Mouse (Mus musculus): ENCODE data around the gene Tnk2. TPM values are rescaled to one million over a fixed set of nuclear protein-coding genes. Genes with fewer than 3 reads are reported as not detected.

Gene Tnk2
- polyA plus RNA-seq, 1 experiment from 2014 or later, result 9.2 TPM

- Histone ChIP-seq H3K27ac (replicated peaks; ENCODE audit: low read depth, low read length) (no peak overlapping the region), H3K4me3 (ENCODE audit: low read depth, low read length) (no peak overlapping the region), H3K9me3 (ENCODE audit: control insufficient read depth, low read length) (no peaks in the 10 kb centered on the region), H3K4me1 (ENCODE audit: control insufficient read depth, insufficient read depth, low read length) (peaks cover 12% of the 10 kb centered on the region), H3K36me3 (ENCODE audit: control insufficient read depth, insufficient read depth, low read length) (no peaks in the 10 kb centered on the region), H3K27me3 (ENCODE audit: control insufficient read depth, insufficient read depth, low read length) (no peaks in the 10 kb centered on the region), H3K4me2 (ENCODE audit: low read depth, severe bottlenecking) (no peak overlapping the region), H3K9ac (ENCODE audit: low read length) (no peak overlapping the region)
- ATAC-seq (ENCODE audit: insufficient number of reproducible peaks, low FRiP score, low TSS enrichment, low read depth) (no peak), DNase-seq (ENCODE audit: low spot score) (no peak)
Measured at GRCm38 (mm10) chr16:32647712-32648111, 4.0 kb downstream of the Tnk2 start.

- ATAC-seq (ENCODE audit: insufficient number of reproducible peaks, low FRiP score, low TSS enrichment, low read depth) (no peak), DNase-seq (ENCODE audit: low spot score) (no peak)
- no peak overlapping the region for H3K9ac ChIP-seq (ENCODE audit: low read length)
- no peaks in the 10 kb centered on the region for H3K9me3 ChIP-seq (ENCODE audit: control insufficient read depth, low read length)
- no peak overlapping the region for H3K27ac ChIP-seq (replicated peaks; ENCODE audit: low read depth, low read length)
- H3K4me3 ChIP-seq (ENCODE audit: low read depth, low read length), result no peak overlapping the region
- H3K4me2 ChIP-seq (ENCODE audit: low read depth, severe bottlenecking), result no peak overlapping the region
- no peaks in the 10 kb centered on the region for H3K36me3 ChIP-seq (ENCODE audit: control insufficient read depth, insufficient read depth, low read length)
- no peaks in the 10 kb centered on the region for H3K27me3 ChIP-seq (ENCODE audit: control insufficient read depth, insufficient read depth, low read length)
- H3K4me1 ChIP-seq (ENCODE audit: control insufficient read depth, insufficient read depth, low read length), result peaks cover 9% of the 10 kb centered on the region
Measured at GRCm38 (mm10) chr16:32650461-32650860, 6.8 kb downstream of the Tnk2 start.

DNA sequence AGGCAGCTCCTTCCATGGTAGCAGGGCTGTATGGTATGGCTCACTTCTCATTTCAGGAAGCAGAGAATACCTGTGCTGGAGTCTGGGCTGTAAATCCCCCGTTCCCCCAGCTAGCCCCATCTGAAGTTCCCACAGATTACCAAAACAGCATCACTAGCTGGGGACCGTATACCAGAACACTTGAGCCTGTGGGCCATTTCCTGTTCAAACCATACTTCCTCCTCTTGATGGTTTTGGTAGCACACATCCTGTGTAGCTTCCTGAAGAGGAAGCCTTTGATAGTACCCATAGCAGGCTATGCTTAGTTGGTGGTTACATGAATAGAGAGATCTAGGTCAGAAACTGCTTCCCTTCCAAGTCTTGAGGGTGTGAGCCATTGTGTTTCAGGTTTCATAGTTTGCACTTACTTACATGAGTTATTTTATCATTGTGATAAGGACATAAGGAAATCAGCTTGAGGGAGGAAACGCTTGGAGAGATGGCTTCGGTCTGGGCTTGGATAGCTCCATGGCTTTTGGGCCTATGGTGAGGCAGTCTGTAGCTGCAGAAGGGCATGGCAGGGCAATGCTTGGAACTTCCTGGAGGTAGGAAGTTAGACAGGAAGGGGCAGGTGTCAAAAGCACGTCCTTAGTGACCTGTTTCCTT is 7.4 kb downstream of the Tnk2 start:
- Histone ChIP-seq H3K36me3 (ENCODE audit: control insufficient read depth, insufficient read depth, low read length) (no peaks in the 10 kb centered on the region), H3K9me3 (ENCODE audit: control insufficient read depth, low read length) (no peaks in the 10 kb centered on the region)
- 84% methylated on average over 5 of the region's 5 CpGs for WGBS

DNA sequence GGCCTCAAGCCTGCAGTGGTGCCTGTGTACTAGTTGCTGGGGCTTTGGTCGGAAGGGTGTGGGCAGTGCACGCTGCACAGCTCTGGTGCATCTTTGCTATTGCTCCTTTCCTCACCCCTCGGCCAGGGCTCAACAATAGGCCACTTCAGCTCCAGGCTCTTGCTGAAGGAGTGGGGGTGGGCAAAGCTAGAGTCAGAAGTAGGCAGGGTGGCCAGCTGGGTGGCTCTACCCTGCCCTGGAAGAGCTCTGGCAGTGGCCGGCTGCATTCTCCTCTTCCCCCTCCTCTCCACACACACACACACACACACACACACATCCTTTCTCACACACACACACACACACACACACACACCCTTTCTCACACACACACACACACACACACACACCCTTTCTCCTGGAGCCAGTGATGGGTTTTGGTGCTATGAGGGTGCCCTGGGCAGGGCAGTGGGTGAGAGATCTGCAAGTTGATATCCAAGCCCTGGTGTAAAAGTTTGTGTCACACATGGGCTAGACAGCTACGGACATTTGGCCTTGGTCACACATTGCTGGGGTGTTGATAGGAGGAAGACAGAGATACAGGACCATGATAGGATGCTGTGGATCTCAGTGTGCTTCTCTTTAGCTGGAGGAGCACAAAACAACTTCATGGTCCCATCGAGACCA is 10.5 kb downstream of the Tnk2 start:
- Histone ChIP-seq H3K9me3 (ENCODE audit: control insufficient read depth, low read length) (no peaks in the 10 kb centered on the region), H3K27me3 (ENCODE audit: control insufficient read depth, insufficient read depth, low read length) (no peaks in the 10 kb centered on the region), H3K9ac (ENCODE audit: low read length) (no peak overlapping the region), H3K4me3 (ENCODE audit: low read depth, low read length) (no peak overlapping the region), H3K4me1 (ENCODE audit: control insufficient read depth, insufficient read depth, low read length) (peaks cover 9% of the 10 kb centered on the region; the same call in 1 of the 2 replicates), H3K4me2 (ENCODE audit: low read depth, severe bottlenecking) (no peak overlapping the region), H3K27ac (replicated peaks; ENCODE audit: low read depth, low read length) (no peak overlapping the region), H3K36me3 (ENCODE audit: control insufficient read depth, insufficient read depth, low read length) (no peaks in the 10 kb centered on the region)
- DNase-seq (ENCODE audit: low spot score), result no peak
- no peak for ATAC-seq (ENCODE audit: insufficient number of reproducible peaks, low FRiP score, low TSS enrichment, low read depth)
- WGBS, result 83% methylated on average over 6 of the region's 6 CpGs

More for the DNA sequence above, 7.4 kb downstream of the Tnk2 start:
- H3K9ac ChIP-seq (ENCODE audit: low read length), result no peak overlapping the region
- no peak for DNase-seq (ENCODE audit: low spot score)
- H3K27ac ChIP-seq (replicated peaks; ENCODE audit: low read depth, low read length), result no peak overlapping the region
- peaks cover 4% of the 10 kb centered on the region for H3K4me1 ChIP-seq (ENCODE audit: control insufficient read depth, insufficient read depth, low read length)
- no peak for ATAC-seq (ENCODE audit: insufficient number of reproducible peaks, low FRiP score, low TSS enrichment, low read depth)
- H3K4me2 ChIP-seq (ENCODE audit: low read depth, severe bottlenecking), result no peak overlapping the region
- no peaks in the 10 kb centered on the region for H3K27me3 ChIP-seq (ENCODE audit: control insufficient read depth, insufficient read depth, low read length)
- no peak overlapping the region for H3K4me3 ChIP-seq (ENCODE audit: low read depth, low read length)

- Histone ChIP-seq H3K27me3 (ENCODE audit: control insufficient read depth, insufficient read depth, low read length) (no peaks in the 10 kb centered on the region), H3K4me3 (ENCODE audit: low read depth, low read length) (no peak overlapping the region), H3K4me2 (ENCODE audit: low read depth, severe bottlenecking) (no peak overlapping the region), H3K27ac (replicated peaks; ENCODE audit: low read depth, low read length) (no peak overlapping the region), H3K9me3 (ENCODE audit: control insufficient read depth, low read length) (no peaks in the 10 kb centered on the region), H3K36me3 (ENCODE audit: control insufficient read depth, insufficient read depth, low read length) (no peaks in the 10 kb centered on the region), H3K4me1 (ENCODE audit: control insufficient read depth, insufficient read depth, low read length) (peaks cover 16% of the 10 kb centered on the region), H3K9ac (ENCODE audit: low read length) (no peak overlapping the region)
- 90% methylated on average over 4 of the region's 4 CpGs for WGBS
- DNase-seq (ENCODE audit: low spot score) (no peak), ATAC-seq (ENCODE audit: insufficient number of reproducible peaks, low FRiP score, low TSS enrichment, low read depth) (no peak)
Measured at GRCm38 (mm10) chr16:32655534-32655933, 11.9 kb downstream of the Tnk2 start.

GRCm38 (mm10) chr16:32656321-32656720 is 12.6 kb downstream of the Tnk2 start:
- ATAC-seq (ENCODE audit: insufficient number of reproducible peaks, low FRiP score, low TSS enrichment, low read depth) (no peak), DNase-seq (ENCODE audit: low spot score) (no peak)
- no peaks in the 10 kb centered on the region for H3K36me3 ChIP-seq (ENCODE audit: control insufficient read depth, insufficient read depth, low read length)
- no peak overlapping the region for H3K27ac ChIP-seq (replicated peaks; ENCODE audit: low read depth, low read length)
- WGBS, result 85% methylated on average over 8 of the region's 8 CpGs
- H3K9me3 ChIP-seq (ENCODE audit: control insufficient read depth, low read length), result no peaks in the 10 kb centered on the region
- H3K4me3 ChIP-seq (ENCODE audit: low read depth, low read length), result no peak overlapping the region
- H3K27me3 ChIP-seq (ENCODE audit: control insufficient read depth, insufficient read depth, low read length), result no peaks in the 10 kb centered on the region
- no peak overlapping the region for H3K9ac ChIP-seq (ENCODE audit: low read length)
- H3K4me2 ChIP-seq (ENCODE audit: low read depth, severe bottlenecking), result no peak overlapping the region
- H3K4me1 ChIP-seq (ENCODE audit: control insufficient read depth, insufficient read depth, low read length), result peaks cover 24% of the 10 kb centered on the region

- Histone ChIP-seq H3K4me1 (ENCODE audit: control insufficient read depth, insufficient read depth, low read length) (peaks cover 26% of the 10 kb centered on the region), H3K9me3 (ENCODE audit: control insufficient read depth, low read length) (no peaks in the 10 kb centered on the region), H3K4me2 (ENCODE audit: low read depth, severe bottlenecking) (no peak overlapping the region), H3K36me3 (ENCODE audit: control insufficient read depth, insufficient read depth, low read length) (no peaks in the 10 kb centered on the region), H3K4me3 (ENCODE audit: low read depth, low read length) (no peak overlapping the region), H3K27ac (replicated peaks; ENCODE audit: low read depth, low read length) (no peak overlapping the region), H3K27me3 (ENCODE audit: control insufficient read depth, insufficient read depth, low read length) (no peaks in the 10 kb centered on the region), H3K9ac (ENCODE audit: low read length) (no peak overlapping the region)
- WGBS, result 80% methylated on average over 8 of the region's 8 CpGs
- ATAC-seq (ENCODE audit: insufficient number of reproducible peaks, low FRiP score, low TSS enrichment, low read depth) (no peak), DNase-seq (ENCODE audit: low spot score) (no peak)
Measured at GRCm38 (mm10) chr16:32656794-32657193, 13.1 kb downstream of the Tnk2 start.

- Histone ChIP-seq H3K4me1 (ENCODE audit: control insufficient read depth, insufficient read depth, low read length) (peaks cover 26% of the 10 kb centered on the region), H3K36me3 (ENCODE audit: control insufficient read depth, insufficient read depth, low read length) (no peaks in the 10 kb centered on the region), H3K9ac (ENCODE audit: low read length) (no peak overlapping the region), H3K27ac (replicated peaks; ENCODE audit: low read depth, low read length) (no peak overlapping the region), H3K4me2 (ENCODE audit: low read depth, severe bottlenecking) (no peak overlapping the region), H3K4me3 (ENCODE audit: low read depth, low read length) (no peak overlapping the region), H3K9me3 (ENCODE audit: control insufficient read depth, low read length) (no peaks in the 10 kb centered on the region), H3K27me3 (ENCODE audit: control insufficient read depth, insufficient read depth, low read length) (no peaks in the 10 kb centered on the region)
- no peak for ATAC-seq (ENCODE audit: insufficient number of reproducible peaks, low FRiP score, low TSS enrichment, low read depth)
- WGBS, result 88% methylated on average over 16 of the region's 16 CpGs
- no peak for DNase-seq (ENCODE audit: low spot score)
Measured at GRCm38 (mm10) chr16:32657498-32658250, 14.0 kb downstream of the Tnk2 start.
